Mouse (Mus musculus) liver, postnatal 0 days (tissue): ENCODE measurements around the gene Lrfn2.

Experiments
- CTCF ChIP-seq: sonication (generic); IDR thresholded peaks from 2 replicates; pipeline ENCODE4 v1.5.1; 2016; ENCODE audit warnings: antibody characterized with exemption, low read depth
- EP300 ChIP-seq: IDR thresholded peaks from 2 replicates; pipeline ENCODE4 v1.6.1; 2016; ENCODE audit warnings: antibody characterized with exemption, low read depth, mild to moderate bottlenecking

- TF ChIP-seq CTCF (no peak), EP300 (no peak)
Observed at GRCm38 (mm10) chr17:49078168-49078567, 146.0 kb downstream of the Lrfn2 start.
